Mouse (Mus musculus): ENCODE data around the gene Cdhr3. TPM values are rescaled to one million over a fixed set of nuclear protein-coding genes. Genes with fewer than 3 reads are reported as not detected.
A peak's percentile ranks its signal among the peaks of the same experiment; 100 is the strongest.

The Cdhr3 gene
- total RNA-seq, 2 experiments from 2014 or later, result 0.59 to 1.8 TPM

DNA sequence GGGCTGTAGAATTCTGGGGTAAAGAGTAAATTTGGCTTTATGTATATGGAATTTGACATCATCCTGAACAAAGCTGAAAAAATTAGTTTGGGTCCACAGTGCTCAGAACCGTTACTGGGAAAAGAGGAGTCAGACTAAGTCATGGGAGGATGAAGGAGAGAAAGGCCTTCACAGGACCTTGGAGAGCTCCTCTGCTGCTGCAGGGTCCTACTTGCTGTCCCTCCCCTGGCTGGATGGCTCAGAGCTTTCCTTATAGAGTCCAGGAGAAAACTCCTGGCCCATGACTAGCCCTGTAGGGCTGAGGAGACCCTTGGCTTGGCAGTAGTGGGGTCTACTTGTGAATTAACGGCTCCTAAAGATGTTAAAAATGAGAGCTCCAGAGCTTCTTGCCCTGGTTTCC lies 8.0 kb downstream of the Cdhr3 start:
- DNase-seq, result peak; percentile 34 to 60
- intact Hi-C loops (cut with DNase I), result no loop called here

DNA sequence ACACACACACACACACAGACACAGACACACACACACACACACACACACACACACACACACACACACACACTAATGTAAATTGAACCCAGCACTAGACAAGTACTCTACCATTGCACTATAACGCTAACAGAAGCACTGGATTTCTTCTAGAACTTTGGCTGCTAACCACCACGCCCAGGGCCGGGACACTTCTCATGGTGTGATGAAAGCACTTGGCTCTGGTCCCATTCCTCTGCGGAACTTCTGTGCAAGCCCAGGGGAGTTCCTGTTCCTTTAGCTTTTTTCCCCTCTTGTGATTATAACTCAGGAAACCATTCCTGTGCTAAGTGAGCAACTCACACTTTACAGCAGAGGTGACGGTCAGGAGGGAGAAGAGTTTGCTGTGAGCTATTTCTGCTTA lies 9.3 kb downstream of the Cdhr3 start:
- DNase-seq, result peak; percentile 54 to 64
- intact Hi-C loops (cut with DNase I), result no loop called here

GRCm38 (mm10) chr12:33076309-33076708 lies 16.4 kb downstream of the Cdhr3 start:
- intact Hi-C loops (cut with DNase I), result no loop called here
- DNase-seq, result no peak

DNA sequence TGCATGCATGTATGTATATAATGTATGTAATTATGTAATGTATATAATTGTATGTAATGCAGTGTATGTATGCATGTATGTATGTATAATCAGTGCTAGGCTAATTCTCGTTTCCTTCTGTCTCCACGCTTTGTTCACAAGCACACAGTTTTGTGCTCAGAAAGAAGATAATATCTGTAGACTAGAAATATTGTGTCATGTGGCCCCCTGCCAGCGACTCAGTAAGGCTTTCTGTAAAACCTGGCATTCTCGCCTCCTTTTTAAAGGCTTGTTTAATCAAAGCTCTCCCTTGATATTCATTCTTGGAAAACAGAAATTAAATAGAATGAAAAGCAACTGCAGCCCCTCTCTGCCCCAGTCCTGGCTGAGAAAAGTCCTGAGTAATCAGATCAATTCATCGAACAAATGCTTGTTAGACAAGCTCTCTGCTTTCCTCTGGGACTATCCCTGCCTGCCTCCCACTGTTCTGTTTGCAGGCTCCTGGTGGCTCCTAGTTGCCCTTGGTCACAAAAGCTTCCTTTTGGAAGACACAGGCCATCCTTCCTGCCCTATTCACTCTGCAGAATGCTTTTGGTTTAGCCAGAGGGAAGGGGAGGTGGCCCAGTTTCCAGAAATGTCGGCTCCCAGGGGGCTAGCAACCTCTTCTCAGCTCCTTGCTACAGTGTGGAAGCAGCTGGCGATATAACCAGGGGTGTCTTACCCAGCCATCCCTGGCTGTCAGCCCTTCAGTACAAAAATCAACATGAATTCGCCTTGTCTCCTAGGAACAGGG lies 20.6 kb downstream of the Cdhr3 start:
- peak; percentile 19 to 23 for DNase-seq
- intact Hi-C loops (cut with DNase I), result no loop called here

DNA sequence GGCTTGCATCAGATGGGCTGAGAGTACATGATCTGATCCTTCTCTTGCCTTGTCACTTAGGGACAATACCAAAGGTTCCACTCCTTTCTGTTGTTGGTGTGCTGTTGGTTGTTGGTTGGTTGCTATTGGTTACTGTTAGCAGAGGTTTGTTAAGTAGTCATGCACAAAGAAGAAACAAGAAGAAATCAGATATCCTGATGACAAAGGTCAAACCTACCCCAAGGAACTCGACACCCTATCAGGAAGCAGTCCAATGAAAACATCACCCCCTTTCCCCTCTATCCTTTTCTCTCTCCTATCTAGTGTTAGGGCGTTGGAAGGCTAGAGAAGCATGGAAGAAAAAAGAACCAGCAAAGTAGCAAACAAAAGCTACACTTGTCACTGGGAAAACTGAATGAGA lies 23.7 kb downstream of the Cdhr3 start:
- no peak for DNase-seq
- intact Hi-C loops (cut with DNase I), result no loop called here

- intact Hi-C loops (cut with DNase I), result no loop called here
Measured at GRCm38 (mm10) chr12:33066355-33066754, 26.3 kb downstream of the Cdhr3 start.

DNA sequence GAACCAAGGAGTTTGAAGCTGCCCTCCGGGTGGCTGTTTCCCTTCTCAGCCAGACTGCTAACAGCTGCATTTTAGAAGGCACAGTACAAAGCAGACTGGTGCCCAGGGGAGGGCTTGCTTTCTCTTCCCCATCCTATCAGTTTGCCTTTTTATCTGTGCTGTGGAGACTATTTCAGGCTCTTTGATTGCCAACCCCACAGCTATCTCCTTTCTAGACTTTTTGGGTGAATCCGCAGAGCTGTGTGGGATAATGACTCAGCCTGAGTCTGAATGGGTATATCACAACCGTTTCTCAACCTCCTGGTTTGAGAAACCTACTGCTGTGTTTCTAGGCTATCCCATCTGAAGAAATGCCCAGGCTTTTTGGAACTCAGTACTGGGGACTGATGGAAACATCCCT lies 27.5 kb downstream of the Cdhr3 start:
- DNase-seq, result no peak
- intact Hi-C loops (cut with DNase I), result no loop called here

More at GRCm38 (mm10) chr12:33066355-33066754, 26.3 kb downstream of the Cdhr3 start:
- no peak for DNase-seq

- intact Hi-C loops (cut with DNase I), result loop anchor here (5.0 kb wide), 1 partner anchor 43 kb away; no protein-coding TSS in a partner anchor
- no peak for DNase-seq
Measured at GRCm38 (mm10) chr12:33064266-33064665, 28.4 kb downstream of the Cdhr3 start.

- intact Hi-C loops (cut with DNase I), result loop anchor here (5.0 kb wide), 1 partner anchor 44 kb away; no protein-coding TSS in a partner anchor
- DNase-seq, result no peak
Measured at GRCm38 (mm10) chr12:33063250-33063649, 29.4 kb downstream of the Cdhr3 start.

- intact Hi-C loops (cut with DNase I), result loop anchor here (5.0 kb wide), 1 partner anchor 45 kb away; no protein-coding TSS in a partner anchor
- peak; percentile 25 to 54 for DNase-seq
Measured at GRCm38 (mm10) chr12:33062379-33062778, 30.3 kb downstream of the Cdhr3 start.

DNA sequence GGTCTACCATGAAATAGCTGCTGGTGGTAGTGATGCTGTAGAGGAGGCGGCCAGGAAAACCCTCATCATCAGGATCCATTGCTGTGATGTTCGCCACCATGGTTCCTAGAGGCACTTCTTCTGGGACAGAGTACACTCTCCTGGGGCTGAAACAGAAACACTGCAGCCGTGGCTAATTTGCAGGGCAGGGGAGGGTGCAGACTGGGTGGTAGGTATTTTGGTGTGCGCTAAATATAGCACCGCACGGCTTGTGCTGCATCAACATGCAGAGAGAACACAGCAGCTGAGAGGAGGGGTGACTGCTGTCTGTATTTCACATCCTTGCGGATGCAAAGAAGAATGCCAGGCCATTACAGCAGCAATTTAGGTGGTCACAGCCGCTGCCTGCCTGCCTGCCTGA lies 31.0 kb downstream of the Cdhr3 start:
- intact Hi-C loops (cut with DNase I), result loop anchor here (5.0 kb wide), 1 partner anchor 46 kb away; no protein-coding TSS in a partner anchor
- peak; percentile 24 to 31 for DNase-seq

GRCm38 (mm10) chr12:33057231-33058048 lies 35.2 kb downstream of the Cdhr3 start:
- DNase-seq, result peak; percentile 30 to 32
- intact Hi-C loops (cut with DNase I), result no loop called here

DNA sequence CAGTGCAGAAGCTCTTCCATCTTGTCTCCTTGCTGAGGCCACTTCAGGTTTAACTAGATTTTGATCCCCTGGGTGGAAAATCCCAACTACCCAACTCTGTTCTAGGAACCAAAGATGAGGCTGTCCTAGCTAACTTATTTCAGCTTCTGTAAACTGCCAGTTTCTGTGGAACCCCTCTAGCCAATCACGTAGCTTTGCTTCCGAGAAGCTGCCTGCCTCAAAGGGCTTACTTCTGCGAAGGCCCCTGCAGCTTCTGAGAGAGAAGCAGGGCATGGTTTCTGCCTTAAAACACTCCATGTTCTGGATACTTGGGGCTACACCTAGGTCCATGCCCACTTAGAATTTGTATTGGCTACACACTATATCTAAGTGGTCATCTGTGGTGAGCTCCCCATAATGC lies 36.1 kb downstream of the Cdhr3 start:
- intact Hi-C loops (cut with DNase I), result no loop called here
- no peak for DNase-seq

DNA sequence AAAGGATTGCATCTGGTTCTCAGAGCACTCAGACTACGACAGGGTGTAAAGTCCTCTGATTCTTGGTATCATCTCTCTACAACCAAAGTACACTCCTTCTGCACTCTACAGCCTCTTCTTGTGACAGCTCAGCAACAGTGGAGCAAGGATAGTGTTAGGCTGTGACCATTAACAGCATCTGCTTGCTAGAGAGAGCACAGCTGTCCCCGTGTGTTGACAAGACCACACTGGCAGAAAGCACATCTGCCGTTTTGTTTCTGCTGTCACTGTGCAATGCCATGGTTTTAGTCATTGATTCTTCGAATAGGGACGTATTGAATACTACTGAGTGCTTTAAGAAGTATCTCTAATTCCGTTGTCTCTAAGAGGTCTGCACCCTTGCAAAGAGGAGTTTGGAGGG lies 36.6 kb downstream of the Cdhr3 start:
- no peak for DNase-seq
- intact Hi-C loops (cut with DNase I), result no loop called here

DNA sequence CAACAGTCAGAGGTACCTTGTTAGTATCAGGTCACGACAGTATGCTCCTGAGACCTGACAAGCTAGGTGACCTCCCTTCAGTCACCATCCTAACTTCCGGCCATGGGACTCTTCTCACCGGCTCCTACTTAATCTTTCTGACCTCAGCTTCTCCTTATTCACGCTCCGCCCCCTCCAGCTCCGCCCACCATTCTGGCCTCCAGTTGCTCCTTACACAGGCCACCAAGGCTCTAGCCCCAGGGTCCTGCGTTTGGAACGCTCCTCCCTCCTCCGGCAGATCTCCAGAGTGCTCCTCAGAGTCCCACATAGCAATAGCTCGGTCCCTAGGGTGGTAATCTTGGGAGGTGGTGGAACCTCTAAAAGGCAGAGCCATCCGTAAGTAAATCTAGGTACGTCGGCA lies 38.9 kb downstream of the Cdhr3 start:
- intact Hi-C loops (cut with DNase I), result no loop called here
- no peak for DNase-seq

GRCm38 (mm10) chr12:33053311-33053710 lies 39.4 kb downstream of the Cdhr3 start:
- intact Hi-C loops (cut with DNase I), result no loop called here
- DNase-seq, result no peak

DNA sequence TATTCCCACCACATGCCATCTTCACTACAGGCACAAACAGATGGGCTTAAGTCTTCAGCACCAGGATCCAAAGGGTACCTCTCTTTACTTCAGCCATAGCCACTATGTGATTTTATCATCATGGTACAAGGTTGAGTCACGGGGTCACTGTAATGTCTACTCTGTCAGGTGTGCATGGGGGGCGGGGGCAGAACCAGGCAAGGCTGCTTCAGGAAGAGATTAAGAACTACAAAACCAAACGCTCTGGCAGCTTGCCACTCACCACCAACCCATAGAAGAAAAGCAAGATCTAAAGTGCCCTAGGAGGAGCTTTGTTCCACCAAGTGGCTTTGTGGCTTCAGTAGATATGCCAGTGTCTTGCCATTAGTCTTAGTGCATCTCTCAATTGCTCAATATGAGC lies 44.3 kb downstream of the Cdhr3 start:
- no peak for DNase-seq
- intact Hi-C loops (cut with DNase I), result no loop called here

DNA sequence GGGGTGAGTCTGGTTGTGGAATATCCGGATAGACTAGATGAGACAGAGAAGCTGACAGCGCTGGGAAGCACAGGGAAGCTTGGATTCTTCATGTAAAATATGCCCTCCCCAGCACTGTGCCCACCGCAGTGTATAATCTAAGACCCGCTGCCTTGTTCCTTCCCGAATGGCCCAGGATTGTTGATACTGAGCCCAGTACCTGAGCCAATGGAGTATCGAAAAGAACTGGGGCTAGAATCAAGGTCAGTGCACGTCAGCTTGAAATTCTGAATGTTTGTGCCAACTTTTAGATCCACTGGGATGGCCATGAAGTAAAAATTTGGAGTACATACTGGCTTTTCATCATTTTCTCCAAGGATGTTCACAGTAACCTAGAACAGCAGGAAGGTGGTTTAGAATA lies 46.2 kb downstream of the Cdhr3 start:
- intact Hi-C loops (cut with DNase I), result no loop called here
- DNase-seq, result no peak

DNA sequence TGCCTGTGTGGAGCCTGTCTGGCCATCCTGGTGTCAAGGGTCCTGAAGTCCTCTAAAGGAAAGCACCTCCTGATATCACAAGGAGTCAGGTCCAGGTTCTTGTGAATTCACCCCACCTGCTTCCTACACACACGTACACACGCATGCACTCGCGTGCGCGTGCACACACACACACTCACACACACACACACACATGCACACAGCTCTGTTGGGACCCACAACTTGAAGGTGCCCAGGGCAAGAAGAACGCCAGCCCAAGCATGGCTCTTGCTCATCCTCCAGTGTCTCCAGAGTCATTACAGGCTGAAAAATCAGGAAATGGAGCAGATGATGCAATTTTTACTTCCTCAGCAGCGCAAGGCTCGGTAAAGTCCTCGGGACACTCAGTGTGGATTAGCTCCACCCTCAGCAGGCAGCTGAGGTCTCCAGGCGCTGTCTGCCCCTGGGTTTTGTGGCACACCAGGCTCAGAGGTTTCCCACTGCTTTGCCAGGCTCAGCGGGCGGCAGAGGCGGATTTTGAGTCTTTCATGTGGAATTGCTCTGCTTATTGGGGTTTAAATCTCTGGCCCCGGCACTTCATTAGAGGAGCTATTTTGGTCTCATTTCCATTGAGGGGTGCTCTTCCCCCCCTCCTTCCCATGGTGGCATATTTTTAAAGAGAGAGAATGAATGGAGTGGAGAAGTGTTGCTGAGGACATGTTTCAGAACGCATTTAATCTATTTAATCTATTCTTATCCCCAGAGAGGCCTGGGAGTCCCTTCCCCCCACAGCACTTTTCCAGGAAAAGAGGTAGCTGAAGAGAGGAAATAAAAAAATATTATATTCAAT lies 46.9 kb downstream of the Cdhr3 start:
- intact Hi-C loops (cut with DNase I), result no loop called here
- peak; percentile 16 for DNase-seq

DNA sequence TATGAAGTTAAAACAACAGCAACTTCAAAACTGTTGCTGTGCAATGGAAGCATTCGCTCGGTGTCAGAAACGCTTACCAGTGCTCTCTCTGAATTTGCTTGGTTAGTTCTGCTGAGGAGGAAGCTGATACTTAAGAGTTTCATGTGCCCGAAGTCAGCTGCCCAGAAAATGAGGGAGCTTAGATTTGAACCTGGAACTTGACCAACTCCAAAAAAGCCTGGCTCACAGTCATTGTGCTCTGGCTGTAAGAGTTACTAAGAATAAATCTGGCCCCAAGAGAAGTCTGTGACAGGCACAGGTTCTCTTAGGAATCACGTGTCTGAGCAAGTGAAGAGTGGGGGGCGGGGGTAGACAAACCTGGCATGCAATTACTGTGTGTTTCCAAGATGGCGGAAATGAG lies 51.2 kb downstream of the Cdhr3 start:
- intact Hi-C loops (cut with DNase I), result no loop called here
- DNase-seq, result no peak

DNA sequence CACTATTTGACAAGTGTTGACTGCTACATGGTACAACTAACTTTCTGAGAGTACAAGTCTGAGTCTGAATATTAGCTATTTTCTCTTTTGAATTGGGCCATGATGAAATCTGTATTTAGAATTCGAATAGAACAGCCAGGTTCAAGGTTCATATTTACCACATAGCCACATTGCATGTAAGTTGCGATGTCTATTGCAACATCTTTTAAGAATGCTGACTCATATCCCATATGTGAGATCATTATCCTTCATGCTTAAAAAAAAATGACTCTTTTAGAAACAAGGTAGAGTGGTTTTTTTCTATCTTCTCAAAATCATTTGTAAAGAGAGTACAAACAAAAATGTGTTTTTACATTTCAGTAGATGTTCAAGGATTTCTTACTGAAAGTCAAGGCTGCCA lies 51.9 kb downstream of the Cdhr3 start:
- intact Hi-C loops (cut with DNase I), result no loop called here
- DNase-seq, result no peak
